Mouse (Mus musculus) midbrain, embryonic 10.5 days (tissue): ENCODE measurements around the gene Serhl. TPM values are rescaled to one million over a fixed set of nuclear protein-coding genes. Genes with fewer than 3 reads are reported as not detected.
A peak's percentile ranks its signal among the peaks of the same experiment; 100 is the strongest.
"Not testable (repeated sequence)": the region's sequence is repeated elsewhere in the genome, so short reads cannot be mapped to it uniquely, and the experiment has no call there.

Experiments used
- DNase-seq: peaks from one replicate; pipeline ENCODE4 v3.0.0-alpha.2; 2017; ENCODE audit warnings: low spot score
- H3K27ac ChIP-seq: fragments of 300-500 bp; sonication (generic); replicated peaks from 2 replicates; pipeline ENCODE4 v1.5.1; 2016; ENCODE audit warnings: mild to moderate bottlenecking
- H3K27me3 ChIP-seq: fragments of 300-500 bp; sonication (generic); 2 replicates; pipeline ENCODE4 v1.6.1; 2016; ENCODE audit warnings: low read depth, mild to moderate bottlenecking; ENCODE audit not compliant: poor library complexity, severe bottlenecking
- H3K36me3 ChIP-seq: fragments of 300-500 bp; sonication (generic); 2 replicates; pipeline ENCODE4 v1.6.1; 2016; ENCODE audit warnings: mild to moderate bottlenecking, moderate library complexity
- H3K4me1 ChIP-seq: fragments of 300-500 bp; sonication (generic); 2 replicates; pipeline ENCODE4 v1.6.1; 2016
- H3K4me3 ChIP-seq: fragments of 300-500 bp; sonication (generic); 2 replicates; pipeline ENCODE4 v1.5.1; 2016; ENCODE audit warnings: mild to moderate bottlenecking, moderate library complexity
- H3K9me3 ChIP-seq: fragments of 300-500 bp; sonication (generic); replicated peaks from 2 replicates; pipeline ENCODE4 v1.6.1; 2016; ENCODE audit warnings: mild to moderate bottlenecking
- WGBS: fragments of 180-500 bp; shearing (Covaris S2); methylation state at CpG from one replicate; pipeline ENCODE4 v1.1.7; 2016; 5-methylcytosine and 5-hydroxymethylcytosine counted together
- polyA plus RNA-seq: library from polyadenylated mRNA; unstranded; fragments of >200 nt; fragmentation: Nextera tagmentation; extraction: Ambion mirVana; gene quantifications from 2 replicates; pipeline ENCODE4 v1.2.1, GENCODE M21; 2016

Serhl gene
- 54.2 and 56.0 TPM in 2 replicates for polyA plus RNA-seq

DNA sequence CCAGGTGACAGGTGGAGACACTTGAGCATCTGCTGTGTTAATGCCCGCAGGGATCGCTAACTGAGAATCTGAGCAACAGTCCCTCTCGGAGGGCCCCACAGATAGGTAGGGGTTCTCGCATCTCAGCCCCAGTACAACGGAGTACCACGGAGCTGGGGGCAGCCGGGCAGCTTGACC lies at the start of gene Serhl:
TSS of gene Serhl (plus strand) at position 78 of the 177 bp plus-strand sequence.
- peaks cover 25% of the 10 kb centered on the region for H3K4me1 ChIP-seq
- peaks cover 56% of the 10 kb centered on the region for H3K27me3 ChIP-seq
- no peak for DNase-seq
- 14% methylated on average over 7 of the region's 7 CpGs for WGBS
- H3K9me3 ChIP-seq, result no peaks in the 10 kb centered on the region
- peak within 1 kb of the TSS; percentile 28 for H3K4me3 ChIP-seq
- H3K27ac ChIP-seq, result no peak within 1 kb of the TSS
- no peaks in the 10 kb centered on the region for H3K36me3 ChIP-seq

GRCm38 (mm10) chr15:83040156-83040555 lies 49.1 kb upstream of the Serhl start:
- Histone ChIP-seq H3K4me3 (no peak overlapping the region), H3K27me3 (peaks cover 59% of the 10 kb centered on the region), H3K4me1 (peaks cover 43% of the 10 kb centered on the region), H3K27ac (peak overlapping the region; percentile 15; the same call in 1 of the 2 replicates), H3K9me3 (no peaks in the 10 kb centered on the region), H3K36me3 (no peaks in the 10 kb centered on the region)
- no peak for DNase-seq
- 52% methylated on average over 2 of the region's 2 CpGs for WGBS

DNA sequence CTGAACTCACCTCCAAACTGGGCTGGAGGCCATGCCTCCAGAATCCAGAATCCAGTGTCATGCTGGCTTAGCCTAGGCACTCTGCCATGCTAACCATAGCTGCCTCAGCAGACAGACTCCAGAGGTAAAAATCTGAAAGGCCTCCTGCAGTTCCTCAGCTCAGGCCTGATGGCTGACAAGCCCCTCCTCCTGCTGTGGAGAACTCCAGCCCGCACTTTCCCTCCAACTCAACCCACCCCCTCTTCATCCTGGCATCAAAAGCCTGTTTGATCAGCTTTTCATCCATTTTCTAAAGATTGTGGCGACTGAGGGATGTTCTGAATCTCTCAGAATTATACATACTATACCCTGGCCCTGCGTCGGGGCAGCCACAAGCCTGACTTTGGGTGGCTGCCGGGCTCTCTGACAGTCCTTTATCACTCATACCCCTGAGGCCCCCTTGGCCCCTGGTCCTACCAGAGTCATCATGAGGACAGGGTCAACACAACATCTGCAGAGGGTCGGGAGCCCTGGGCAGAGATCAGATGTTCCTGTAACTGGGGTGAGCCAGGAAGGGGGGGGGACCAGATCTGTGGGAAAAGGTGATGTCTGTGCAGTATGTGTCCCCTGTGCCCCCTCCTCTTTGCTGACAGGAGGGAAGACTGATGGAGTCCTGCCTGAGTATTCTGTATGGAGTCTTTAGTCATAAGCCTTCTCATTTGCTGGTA lies 46.5 kb upstream of the Serhl start:
- 6% methylated on average over 6 of the region's 6 CpGs for WGBS
- H3K4me3 ChIP-seq, result peak overlapping the region; percentile 40

GRCm38 (mm10) chr15:83043362-83043708 lies 46.0 kb upstream of the Serhl start:
- Histone ChIP-seq H3K4me3 (peak overlapping the region; percentile 40; the same call in 1 of the 2 replicates), H3K27ac (peak overlapping the region; percentile 80)
- WGBS, result 71% methylated on average over 22 of the region's 22 CpGs

More for the DNA sequence above, 46.5 kb upstream of the Serhl start:
- peak overlapping the region; percentile 80 for H3K27ac ChIP-seq
- H3K9me3 ChIP-seq, result peaks cover 12% of the 10 kb centered on the region
- peak; percentile 57 for DNase-seq
- peaks cover 42% of the 10 kb centered on the region for H3K4me1 ChIP-seq
- no peaks in the 10 kb centered on the region for H3K36me3 ChIP-seq
- H3K27me3 ChIP-seq, result peaks cover 37% of the 10 kb centered on the region

DNA sequence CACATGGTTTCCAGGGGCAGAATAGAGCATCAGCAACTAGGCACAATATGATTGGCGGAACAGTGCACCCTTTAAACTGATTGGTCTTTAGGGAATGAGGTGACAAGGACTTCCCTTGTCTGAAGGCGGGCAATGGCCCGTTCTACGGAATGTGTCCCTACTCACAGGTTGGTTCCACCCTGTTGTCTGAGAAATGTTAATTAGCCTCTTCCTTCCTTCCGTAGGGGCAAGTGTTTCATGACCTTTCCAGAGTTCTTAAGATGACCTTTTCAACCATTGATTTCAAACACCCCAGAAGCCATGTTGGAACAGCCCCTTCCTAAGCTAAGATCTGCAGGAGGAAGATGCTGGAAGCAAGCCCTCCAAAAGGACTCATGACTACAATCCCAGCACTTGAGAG lies 43.7 kb upstream of the Serhl start:
- not testable (repeated sequence) for DNase-seq, H3K4me3 ChIP-seq, H3K36me3 ChIP-seq, H3K27ac ChIP-seq
- peaks cover 12% of the 10 kb centered on the region for H3K9me3 ChIP-seq
- peaks cover 28% of the 10 kb centered on the region for H3K4me1 ChIP-seq
- WGBS, result 87% methylated on average over 5 of the region's 5 CpGs
- H3K27me3 ChIP-seq, result peaks cover 10% of the 10 kb centered on the region; the same call in 1 of the 2 replicates

More at GRCm38 (mm10) chr15:83043362-83043708, 46.0 kb upstream of the Serhl start:
- H3K27me3 ChIP-seq, result peaks cover 32% of the 10 kb centered on the region
- no peak for DNase-seq
- H3K9me3 ChIP-seq, result peaks cover 12% of the 10 kb centered on the region
- H3K36me3 ChIP-seq, result no peaks in the 10 kb centered on the region
- H3K4me1 ChIP-seq, result peaks cover 37% of the 10 kb centered on the region

DNA sequence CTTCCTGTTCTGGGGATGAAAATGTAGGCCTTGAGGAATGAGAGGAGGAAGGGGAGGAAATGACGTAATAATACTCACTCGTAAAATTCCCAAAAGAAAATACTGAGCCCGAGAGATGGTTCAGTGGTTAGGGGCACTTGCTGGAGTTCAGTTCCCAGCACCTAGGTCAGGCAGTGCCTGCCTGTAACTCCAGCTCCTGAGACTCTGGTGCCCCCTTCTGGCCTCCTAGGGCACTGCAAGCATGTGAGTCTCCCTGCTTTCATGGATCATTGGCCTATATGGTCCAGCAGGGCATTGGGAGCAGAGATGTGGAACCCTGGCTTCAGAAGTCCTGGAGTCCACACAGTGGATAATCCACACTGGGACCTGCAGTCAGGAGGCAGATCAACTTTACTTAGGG lies 43.0 kb upstream of the Serhl start:
- Histone ChIP-seq H3K27ac (no peak overlapping the region), H3K9me3 (peaks cover 12% of the 10 kb centered on the region), H3K4me3 (no peak overlapping the region), H3K27me3 (peaks cover 11% of the 10 kb centered on the region), H3K4me1 (peaks cover 34% of the 10 kb centered on the region), H3K36me3 (no peaks in the 10 kb centered on the region)
- 95% methylated on average over 3 of the region's 3 CpGs for WGBS
- DNase-seq, result no peak

DNA sequence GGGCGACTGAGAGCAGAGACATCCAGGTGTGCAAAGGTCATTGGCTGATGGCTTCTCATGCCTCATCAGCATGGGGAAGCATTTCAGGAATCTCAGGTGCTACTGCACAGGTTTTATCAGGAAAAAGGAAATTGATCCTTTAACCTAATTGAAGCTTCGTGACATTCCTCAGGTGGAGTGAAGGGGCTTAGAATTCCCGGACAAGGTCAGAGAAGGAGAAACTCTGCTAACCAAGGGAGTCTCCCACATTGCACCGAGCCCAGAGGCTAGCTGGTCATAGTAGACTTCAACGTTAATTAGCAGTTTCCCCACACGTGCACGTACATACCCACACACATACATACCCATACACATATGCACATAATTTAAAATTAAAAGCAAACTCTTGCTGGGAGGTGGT lies 42.6 kb upstream of the Serhl start:
- Histone ChIP-seq H3K4me3 (no peak overlapping the region), H3K4me1 (peaks cover 38% of the 10 kb centered on the region), H3K27ac (no peak overlapping the region), H3K9me3 (peaks cover 12% of the 10 kb centered on the region), H3K27me3 (peaks cover 9% of the 10 kb centered on the region), H3K36me3 (no peaks in the 10 kb centered on the region)
- DNase-seq, result no peak
- 87% methylated on average over 7 of the region's 7 CpGs for WGBS

DNA sequence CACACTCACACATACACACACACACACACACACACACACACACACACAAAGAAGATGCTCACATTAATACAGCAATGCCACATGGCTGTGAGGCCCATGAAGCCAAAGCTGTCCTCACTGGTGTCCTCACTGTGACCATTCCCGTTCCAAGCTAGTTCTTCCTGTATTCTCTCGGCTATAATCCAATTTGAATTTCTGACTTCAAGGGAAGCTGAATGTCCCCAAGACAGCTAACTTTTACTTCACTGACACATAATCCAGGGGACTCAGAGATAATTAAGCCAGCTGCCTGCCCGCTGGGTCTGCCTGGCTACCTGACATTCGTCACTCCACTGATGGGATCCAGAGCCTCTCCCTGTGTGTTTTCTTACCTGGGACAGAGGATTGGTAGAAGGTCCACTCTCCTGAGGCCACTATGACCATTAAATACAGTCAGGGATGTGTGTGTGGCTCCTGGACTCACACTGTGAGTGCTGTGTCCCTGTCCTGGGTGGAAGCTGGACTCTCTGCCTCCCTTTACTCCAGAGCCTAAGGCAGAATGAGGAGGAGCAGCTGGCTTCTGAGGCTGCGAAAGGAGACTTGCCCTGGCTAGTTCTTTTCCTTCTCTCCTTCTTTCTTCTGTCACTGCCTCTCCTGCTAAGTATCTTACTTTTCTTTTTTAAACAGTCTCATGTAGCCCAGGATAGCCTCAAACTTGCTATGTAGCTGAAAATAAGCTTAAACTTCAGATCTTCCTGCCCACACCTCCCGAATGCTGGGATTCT lies 36.8 kb upstream of the Serhl start:
- H3K27ac ChIP-seq, result 0 out of 2 replicates have a peak overlapping the region, but pooled peaks have one; percentile 46
- WGBS, result 71% methylated on average over 6 of the region's 6 CpGs
- H3K36me3 ChIP-seq, result no peaks in the 10 kb centered on the region
- no peak for DNase-seq
- no peak overlapping the region for H3K4me3 ChIP-seq
- peaks cover 3% of the 10 kb centered on the region; the same call in 1 of the 2 replicates for H3K9me3 ChIP-seq
- peaks cover 49% of the 10 kb centered on the region for H3K4me1 ChIP-seq
- peaks cover 30% of the 10 kb centered on the region for H3K27me3 ChIP-seq

DNA sequence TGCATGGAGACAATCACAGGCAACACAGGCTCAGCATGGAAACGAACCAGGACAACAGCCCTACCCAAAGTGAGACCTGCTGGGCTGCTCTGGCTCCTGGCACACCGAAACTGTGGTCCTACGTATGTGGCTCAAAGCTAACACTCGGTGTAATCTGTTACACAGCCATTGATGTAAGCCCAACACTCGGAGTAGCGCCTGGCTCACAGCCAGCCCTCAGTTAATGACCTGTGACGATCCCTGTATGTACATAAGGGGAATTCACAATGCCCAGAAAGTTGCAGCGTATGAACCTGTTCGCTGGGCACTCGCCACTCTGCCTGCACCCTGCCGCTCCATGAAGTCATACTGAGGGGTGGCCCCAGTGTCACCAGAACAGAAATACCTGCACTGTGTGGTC lies 36.0 kb upstream of the Serhl start:
- Histone ChIP-seq H3K27ac (0 out of 2 replicates have a peak overlapping the region, but pooled peaks have one; percentile 10), H3K9me3 (peaks cover 5% of the 10 kb centered on the region; the same call in 1 of the 2 replicates), H3K27me3 (peaks cover 31% of the 10 kb centered on the region), H3K36me3 (no peaks in the 10 kb centered on the region), H3K4me3 (no peak overlapping the region), H3K4me1 (peaks cover 50% of the 10 kb centered on the region)
- DNase-seq, result no peak
- WGBS, result 71% methylated on average over 11 of the region's 11 CpGs

DNA sequence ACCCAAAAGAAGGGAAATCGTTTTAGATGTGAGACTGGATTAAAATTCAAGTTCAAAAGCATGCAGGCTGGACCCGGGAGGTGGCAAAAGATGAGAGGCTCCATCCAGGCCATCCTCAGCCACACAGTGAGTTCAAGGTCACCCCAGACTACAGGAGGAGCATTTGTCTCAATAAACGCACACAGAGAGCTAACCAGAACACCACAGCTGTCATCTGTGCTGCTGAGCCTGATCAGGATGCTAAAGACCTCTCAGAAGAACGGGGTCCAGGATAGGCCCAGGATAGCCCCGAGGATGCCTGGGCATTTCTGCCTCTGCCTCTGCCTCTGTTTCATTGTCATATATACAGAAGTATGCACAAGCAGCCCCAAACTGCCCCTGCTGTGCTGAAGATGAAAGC lies 33.7 kb upstream of the Serhl start:
- Histone ChIP-seq H3K9me3 (peaks cover 5% of the 10 kb centered on the region; the same call in 1 of the 2 replicates), H3K27me3 (peaks cover 31% of the 10 kb centered on the region), H3K4me1 (peaks cover 59% of the 10 kb centered on the region), H3K36me3 (no peaks in the 10 kb centered on the region), H3K27ac (no peak overlapping the region), H3K4me3 (no peak overlapping the region)
- DNase-seq, result no peak
- WGBS, result 51% methylated on average over 5 of the region's 5 CpGs

- Histone ChIP-seq H3K27ac (peak overlapping the region; percentile 86), H3K36me3 (no peaks in the 10 kb centered on the region), H3K27me3 (peaks cover 24% of the 10 kb centered on the region), H3K4me3 (peak overlapping the region; percentile 57), H3K4me1 (peaks cover 57% of the 10 kb centered on the region), H3K9me3 (peaks cover 5% of the 10 kb centered on the region; the same call in 1 of the 2 replicates)
- WGBS, result under 1% methylated on average over 29 of the region's 29 CpGs
- DNase-seq, result peak; percentile 65
Observed at GRCm38 (mm10) chr15:83056378-83057083, 32.8 kb upstream of the Serhl start.

- no peak for DNase-seq
- Histone ChIP-seq H3K4me1 (peaks cover 53% of the 10 kb centered on the region), H3K36me3 (no peaks in the 10 kb centered on the region), H3K4me3 (no peak overlapping the region), H3K27me3 (peaks cover 23% of the 10 kb centered on the region), H3K9me3 (peaks cover 5% of the 10 kb centered on the region; the same call in 1 of the 2 replicates), H3K27ac (no peak overlapping the region)
- WGBS, result 74% methylated on average over 8 of the region's 8 CpGs
Observed at GRCm38 (mm10) chr15:83057533-83057932, 31.8 kb upstream of the Serhl start.
